Mouse (Mus musculus): Measurements from ENCODE around the gene Cst6. TPM values are rescaled to one million over a fixed set of nuclear protein-coding genes. Genes with fewer than 3 reads are reported as not detected.

Gene Cst6
- total and polyA plus RNA-seq, 2 experiments, result not detected

DNA sequence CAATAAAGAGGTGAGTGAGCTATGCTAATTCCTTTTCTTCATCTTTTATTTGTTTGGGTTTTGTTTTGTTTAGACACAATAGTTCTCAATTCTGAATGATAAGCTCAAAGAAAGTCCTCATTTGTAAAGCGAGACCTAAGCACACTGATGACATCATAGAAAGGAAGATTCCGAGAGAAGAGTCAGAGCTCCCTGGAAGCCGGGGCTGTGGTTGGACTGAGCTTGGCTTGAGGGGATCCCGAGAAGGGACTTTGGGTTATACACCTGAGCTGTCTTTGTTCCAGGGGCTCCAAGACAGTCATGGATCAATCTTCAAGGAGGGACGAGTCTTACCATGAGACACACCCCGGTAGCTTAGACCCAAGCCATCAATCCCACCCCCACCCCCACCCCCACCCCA lies 13.9 kb downstream of the Cst6 start, which contains the start of gene Catsper1:
Catsper1 (plus strand) TSS at position 301 of the 400 bp plus-strand sequence.
- no peaks in the 10 kb centered on the region for H3K4me1 ChIP-seq (ENCODE audit: control insufficient read depth, insufficient read depth, low read length)
- TF ChIP-seq CTCF (IDR thresholded peaks at IDR 0.05; ENCODE audit: low read depth, low read length) (no peak), POLR2A (IDR thresholded peaks at IDR 0.05; ENCODE audit: extremely low read depth, insufficient read depth, low read length) (no peak)
- WGBS, result 87% methylated on average over 6 of the region's 6 CpGs

DNA sequence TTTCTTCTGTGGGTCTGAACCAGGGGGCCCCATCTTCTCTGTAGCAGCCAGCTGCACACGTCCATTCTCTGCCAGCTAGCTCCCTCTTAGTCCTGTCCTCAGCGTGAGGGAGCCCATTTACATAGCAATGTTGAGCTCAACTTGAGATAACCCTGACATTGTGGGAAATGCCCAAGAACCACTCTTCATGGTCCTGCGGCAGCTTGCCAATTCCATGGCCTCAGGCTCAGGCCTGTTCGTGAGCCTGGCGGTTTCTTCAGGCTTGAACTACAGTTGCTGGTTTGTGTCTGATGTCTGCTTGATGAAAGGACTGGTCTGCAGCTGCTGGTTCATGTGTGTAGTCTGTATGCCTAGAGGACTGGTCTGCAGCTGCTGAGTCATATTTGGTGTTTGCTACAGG lies 14.6 kb downstream of the Cst6 start:
- 80% methylated on average over 5 of the region's 5 CpGs for WGBS
- Histone ChIP-seq H3K36me3 (ENCODE audit: control insufficient read depth, insufficient read depth, low read length) (no peaks in the 10 kb centered on the region), H3K27me3 (ENCODE audit: control insufficient read depth, insufficient read depth, low read length) (no peaks in the 10 kb centered on the region), H3K27ac (replicated peaks; ENCODE audit: insufficient read depth, low read depth, low read length) (no peak overlapping the region), H3K79me2 (ENCODE audit: control insufficient read depth, insufficient read depth, low read length) (no peaks in the 10 kb centered on the region), H3K4me3 (ENCODE audit: insufficient read depth, low read depth, low read length) (no peak overlapping the region), H3K4me1 (ENCODE audit: control insufficient read depth, insufficient read depth, low read length) (no peaks in the 10 kb centered on the region), H3K9ac (ENCODE audit: low read depth, low read length) (no peak overlapping the region)
- TF ChIP-seq CTCF (IDR thresholded peaks at IDR 0.05; ENCODE audit: low read depth, low read length), result no peak
- TF ChIP-seq POLR2A (IDR thresholded peaks at IDR 0.05; ENCODE audit: extremely low read depth, insufficient read depth, low read length), result no peak
- no peak for DNase-seq (ENCODE audit: extremely low read depth, low read depth, low spot score)

More for the DNA sequence above, 13.9 kb downstream of the Cst6 start, which contains the start of gene Catsper1:
- no peak within 1 kb of the TSS for H3K9ac ChIP-seq (ENCODE audit: low read depth, low read length)
- no peak within 1 kb of the TSS for H3K27ac ChIP-seq (replicated peaks; ENCODE audit: insufficient read depth, low read depth, low read length)
- no peaks in the 10 kb centered on the region for H3K79me2 ChIP-seq (ENCODE audit: control insufficient read depth, insufficient read depth, low read length)
- H3K36me3 ChIP-seq (ENCODE audit: control insufficient read depth, insufficient read depth, low read length), result no peaks in the 10 kb centered on the region
- no peak for DNase-seq (ENCODE audit: extremely low read depth, low read depth, low spot score)
- H3K27me3 ChIP-seq (ENCODE audit: control insufficient read depth, insufficient read depth, low read length), result no peaks in the 10 kb centered on the region
- H3K4me3 ChIP-seq (ENCODE audit: insufficient read depth, low read depth, low read length), result no peak within 1 kb of the TSS

- Histone ChIP-seq H3K4me1 (ENCODE audit: control insufficient read depth, insufficient read depth, low read length) (no peaks in the 10 kb centered on the region), H3K9ac (ENCODE audit: low read depth, low read length) (no peak overlapping the region), H3K4me3 (ENCODE audit: insufficient read depth, low read depth, low read length) (no peak overlapping the region), H3K79me2 (ENCODE audit: control insufficient read depth, insufficient read depth, low read length) (no peaks in the 10 kb centered on the region), H3K27me3 (ENCODE audit: control insufficient read depth, insufficient read depth, low read length) (no peaks in the 10 kb centered on the region), H3K36me3 (ENCODE audit: control insufficient read depth, insufficient read depth, low read length) (no peaks in the 10 kb centered on the region), H3K27ac (replicated peaks; ENCODE audit: insufficient read depth, low read depth, low read length) (no peak overlapping the region)
- DNase-seq (ENCODE audit: extremely low read depth, low read depth, low spot score), result no peak
- no peak for TF ChIP-seq CTCF (IDR thresholded peaks at IDR 0.05; ENCODE audit: low read depth, low read length)
- no peak for TF ChIP-seq POLR2A (IDR thresholded peaks at IDR 0.05; ENCODE audit: extremely low read depth, insufficient read depth, low read length)
- 80% methylated on average over 19 of the region's 19 CpGs for WGBS
Measured at GRCm38 (mm10) chr19:5327970-5328369, 21.4 kb downstream of the Cst6 start.

GRCm38 (mm10) chr19:5323801-5324200 lies 25.6 kb downstream of the Cst6 start:
- WGBS, result 40% methylated on average over 17 of the region's 17 CpGs
- no peak for DNase-seq (ENCODE audit: extremely low read depth, low read depth, low spot score)
- TF ChIP-seq CTCF (IDR thresholded peaks at IDR 0.05; ENCODE audit: low read depth, low read length), result no peak
- no peak for TF ChIP-seq POLR2A (IDR thresholded peaks at IDR 0.05; ENCODE audit: extremely low read depth, insufficient read depth, low read length)

DNA sequence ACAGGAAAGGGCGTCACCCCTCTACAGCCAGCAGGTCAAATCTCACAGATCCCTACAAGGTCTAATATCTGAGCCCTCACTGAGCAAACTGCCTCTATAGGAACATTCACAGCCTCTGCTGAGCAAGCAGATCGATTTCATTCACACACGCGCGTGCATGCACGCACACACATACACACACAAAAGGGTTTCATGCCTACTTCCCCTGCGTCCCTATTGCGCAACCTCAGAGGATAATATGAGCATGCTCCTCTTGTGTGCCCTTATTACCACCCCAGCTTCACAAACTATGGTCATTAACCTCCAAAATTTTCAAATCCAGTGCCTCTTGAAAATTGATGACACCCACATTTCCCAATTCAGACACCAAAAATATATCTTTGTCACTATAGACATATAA lies 36.2 kb downstream of the Cst6 start:
- Histone ChIP-seq H3K27me3 (ENCODE audit: control insufficient read depth, insufficient read depth, low read length) (no peaks in the 10 kb centered on the region), H3K4me3 (ENCODE audit: insufficient read depth, low read depth, low read length) (no peak overlapping the region), H3K36me3 (ENCODE audit: control insufficient read depth, insufficient read depth, low read length) (no peaks in the 10 kb centered on the region), H3K9ac (ENCODE audit: low read depth, low read length) (no peak overlapping the region), H3K79me2 (ENCODE audit: control insufficient read depth, insufficient read depth, low read length) (no peaks in the 10 kb centered on the region), H3K4me1 (ENCODE audit: control insufficient read depth, insufficient read depth, low read length) (no peaks in the 10 kb centered on the region), H3K27ac (replicated peaks; ENCODE audit: insufficient read depth, low read depth, low read length) (no peak overlapping the region)
- no peak for TF ChIP-seq CTCF (IDR thresholded peaks at IDR 0.05; ENCODE audit: low read depth, low read length)
- no peak for TF ChIP-seq POLR2A (IDR thresholded peaks at IDR 0.05; ENCODE audit: extremely low read depth, insufficient read depth, low read length)
- no peak for DNase-seq (ENCODE audit: extremely low read depth, low read depth, low spot score)
- 82% methylated on average over 8 of the region's 8 CpGs for WGBS

More at GRCm38 (mm10) chr19:5323801-5324200, 25.6 kb downstream of the Cst6 start:
- Histone ChIP-seq H3K79me2 (ENCODE audit: control insufficient read depth, insufficient read depth, low read length) (no peaks in the 10 kb centered on the region), H3K27me3 (ENCODE audit: control insufficient read depth, insufficient read depth, low read length) (no peaks in the 10 kb centered on the region), H3K9ac (ENCODE audit: low read depth, low read length) (no peak overlapping the region), H3K27ac (replicated peaks; ENCODE audit: insufficient read depth, low read depth, low read length) (no peak overlapping the region), H3K4me3 (ENCODE audit: insufficient read depth, low read depth, low read length) (no peak overlapping the region), H3K4me1 (ENCODE audit: control insufficient read depth, insufficient read depth, low read length) (no peaks in the 10 kb centered on the region), H3K36me3 (ENCODE audit: control insufficient read depth, insufficient read depth, low read length) (no peaks in the 10 kb centered on the region)

- Histone ChIP-seq H3K9ac (ENCODE audit: low read depth, low read length) (no peak overlapping the region), H3K36me3 (ENCODE audit: control insufficient read depth, insufficient read depth, low read length) (no peaks in the 10 kb centered on the region), H3K27me3 (ENCODE audit: control insufficient read depth, insufficient read depth, low read length) (peaks cover 11% of the 10 kb centered on the region), H3K27ac (replicated peaks; ENCODE audit: insufficient read depth, low read depth, low read length) (no peak overlapping the region), H3K79me2 (ENCODE audit: control insufficient read depth, insufficient read depth, low read length) (no peaks in the 10 kb centered on the region), H3K4me1 (ENCODE audit: control insufficient read depth, insufficient read depth, low read length) (no peaks in the 10 kb centered on the region), H3K4me3 (ENCODE audit: insufficient read depth, low read depth, low read length) (no peak overlapping the region)
- WGBS, result 82% methylated on average over 7 of the region's 7 CpGs
- TF ChIP-seq CTCF (IDR thresholded peaks at IDR 0.05; ENCODE audit: low read depth, low read length) (no peak), POLR2A (IDR thresholded peaks at IDR 0.05; ENCODE audit: extremely low read depth, insufficient read depth, low read length) (no peak)
- DNase-seq (ENCODE audit: extremely low read depth, low read depth, low spot score), result no peak
Measured at GRCm38 (mm10) chr19:5309025-5309424, 40.3 kb downstream of the Cst6 start.
